Mouse (Mus musculus) T-helper 1 cell (primary cell): ENCODE measurements around the gene Olfr705.
"Not testable (repeated sequence)": the region's sequence is repeated elsewhere in the genome, so short reads cannot be mapped to it uniquely, and the experiment has no call there.

Source experiments
- in situ Hi-C: fragments of 300-600 bp; cut with MboI, MseI; formaldehyde crosslinking; loops from one replicate; pipeline ENCODE4 v1.15.1; 2025; ENCODE audit warnings: high pct_unique_total_duplicates

The Olfr705 gene

DNA sequence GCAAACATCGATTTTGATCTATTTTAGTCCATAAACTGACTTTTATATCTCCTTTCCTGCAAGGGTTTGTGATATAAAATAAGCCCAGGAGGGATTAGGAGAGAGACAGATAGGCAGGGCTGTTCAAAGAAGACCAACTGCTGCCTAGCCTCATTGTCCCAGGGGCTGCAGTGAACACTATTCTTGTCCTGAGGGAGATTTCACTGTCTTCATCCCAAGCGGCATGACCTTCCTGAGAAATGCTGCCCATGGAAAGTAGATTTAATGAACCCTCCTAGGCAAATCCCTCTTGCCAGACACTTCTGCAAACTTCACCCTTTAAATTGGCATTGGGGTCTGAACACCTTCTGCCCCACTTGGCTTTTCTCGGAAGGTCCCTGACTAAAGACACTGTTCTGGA is at the start of gene Olfr705:
Olfr705 (minus strand) TSS at position 101 of the 400 bp plus-strand sequence.
- in situ Hi-C loops, result no loop called here

DNA sequence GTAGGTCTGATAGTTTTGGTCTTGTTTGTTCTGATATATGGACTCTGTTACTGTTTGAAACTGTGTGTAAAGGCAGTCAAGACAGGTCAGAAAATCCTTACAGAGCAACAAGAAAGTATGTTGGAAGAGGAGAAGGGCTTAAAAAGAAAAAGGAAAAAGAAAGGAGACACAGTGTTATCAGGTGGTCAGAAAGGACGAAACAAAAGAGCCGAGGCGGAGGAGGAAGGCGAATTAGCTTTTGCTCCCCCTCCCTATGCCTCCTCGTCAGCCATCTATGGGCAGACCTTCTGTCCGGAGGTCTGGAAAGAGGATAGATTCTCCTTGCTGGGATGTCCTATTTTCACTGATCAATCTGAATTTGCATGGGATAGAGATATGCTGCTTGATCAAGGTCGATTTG is 44.3 kb upstream of the Olfr705 start:
- in situ Hi-C loops, result not testable (repeated sequence)

DNA sequence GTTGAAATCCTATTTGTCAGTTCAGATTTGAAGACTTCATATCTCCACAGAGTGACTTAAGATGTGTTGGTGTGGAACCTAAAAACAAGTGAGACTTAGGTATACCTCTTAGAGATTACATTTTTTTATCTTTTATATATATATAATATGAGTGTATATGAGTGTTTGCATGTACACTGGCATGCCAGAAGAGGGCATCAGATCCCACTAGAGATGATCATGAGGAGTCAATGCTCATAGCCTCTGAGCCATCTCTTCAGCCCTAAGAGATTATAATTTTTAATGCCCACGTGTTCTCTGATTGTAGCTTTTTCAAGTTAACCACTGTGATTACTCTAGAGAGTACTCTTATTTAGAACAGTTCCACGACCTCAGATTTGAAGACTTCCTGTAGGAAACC is 31.0 kb upstream of the Olfr705 start, which contains the start of gene Olfr1532-ps1:
Olfr1532-ps1 (plus strand) TSS at position 326 of the 400 bp plus-strand sequence.
- in situ Hi-C loops, result no loop called here

DNA sequence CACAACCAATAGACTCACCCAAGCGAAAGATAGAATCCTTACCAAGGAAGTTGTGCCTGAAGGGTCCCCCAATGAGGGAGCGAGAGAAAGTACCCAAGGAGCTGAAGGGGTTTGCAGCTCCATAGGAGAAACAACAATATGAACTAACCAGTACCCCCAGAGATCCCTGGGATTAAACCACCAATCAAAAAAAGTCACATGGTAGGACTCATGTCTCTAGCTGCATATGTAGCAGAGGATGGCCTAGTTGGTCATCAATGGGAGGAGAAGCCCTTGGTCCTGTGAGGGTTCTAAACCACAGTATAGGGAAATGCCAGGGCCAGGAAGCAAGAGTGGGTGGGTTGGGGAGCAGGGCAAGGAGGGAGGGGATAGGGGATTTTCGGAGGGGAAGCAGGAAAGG is 24.4 kb upstream of the Olfr705 start, which contains the start of gene Olfr707:
Olfr707 (minus strand) TSS at position 101 of the 400 bp plus-strand sequence.
- in situ Hi-C loops, result not testable (repeated sequence)

DNA sequence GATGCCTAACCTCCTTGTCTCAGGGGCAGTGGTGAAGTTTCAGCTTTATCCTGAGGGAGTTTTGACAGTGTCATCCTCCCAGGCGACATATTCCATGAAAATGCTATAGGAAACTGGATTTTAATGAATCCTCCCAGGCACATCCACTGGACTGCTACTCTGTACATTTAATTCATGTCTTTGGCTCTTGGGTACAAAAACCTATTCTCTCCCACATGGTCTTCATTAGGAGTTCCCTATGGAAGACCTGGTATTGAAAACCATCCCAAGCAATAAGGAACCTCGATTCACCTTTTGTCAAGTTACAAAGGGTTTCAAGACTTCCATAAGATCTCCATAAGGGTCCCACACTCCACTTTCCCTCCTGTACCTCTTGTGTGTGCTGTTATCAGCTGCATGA is 11.4 kb upstream of the Olfr705 start, which contains the start of gene Olfr706:
Olfr706 (minus strand) TSS at position 101 of the 400 bp plus-strand sequence.
- in situ Hi-C loops, result no loop called here

DNA sequence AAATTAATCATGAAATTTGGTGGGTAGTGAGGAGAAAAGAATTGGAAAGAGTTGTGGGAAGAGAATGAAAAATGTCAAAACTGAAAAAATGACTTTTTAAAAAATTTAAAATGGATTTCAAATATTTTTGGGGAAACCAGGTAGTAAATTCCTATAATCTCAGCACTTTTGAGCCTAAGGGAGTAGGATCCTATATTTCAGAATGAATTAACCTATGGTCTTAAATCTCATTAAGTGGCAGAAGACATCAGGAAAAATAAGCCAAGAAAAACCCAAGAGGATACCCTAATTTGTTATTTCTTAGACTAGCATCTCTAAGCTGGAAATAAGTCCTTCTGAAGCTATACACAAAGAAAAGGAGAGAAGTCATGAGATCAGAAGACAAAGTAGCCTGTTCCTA is 13.8 kb downstream of the Olfr705 start, which contains the start of gene Olfr704:
Olfr704 (plus strand) TSS at position 301 of the 400 bp plus-strand sequence.
- in situ Hi-C loops, result no loop called here

DNA sequence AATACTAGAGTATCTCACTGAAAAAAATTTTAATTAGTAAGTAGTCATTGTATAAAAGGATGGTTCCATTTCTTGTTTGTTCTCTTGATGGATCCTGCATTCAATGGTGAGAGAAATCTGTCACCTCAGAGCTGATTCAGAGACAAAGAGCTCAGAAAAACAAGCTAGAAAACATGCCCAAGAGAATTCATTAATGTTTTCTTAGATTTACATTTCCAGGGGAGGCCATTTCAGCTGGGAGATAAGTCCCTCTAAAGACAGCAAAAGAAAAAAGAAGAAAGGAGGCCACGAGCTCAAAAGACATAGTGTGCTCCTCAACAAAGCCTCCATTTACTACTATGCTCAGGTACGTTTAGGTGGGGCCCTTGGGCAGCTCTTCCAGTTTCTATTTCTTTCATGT is 33.6 kb downstream of the Olfr705 start, which contains the start of gene Olfr703:
Olfr703 (plus strand) TSS at position 301 of the 400 bp plus-strand sequence.
- in situ Hi-C loops, result no loop called here

DNA sequence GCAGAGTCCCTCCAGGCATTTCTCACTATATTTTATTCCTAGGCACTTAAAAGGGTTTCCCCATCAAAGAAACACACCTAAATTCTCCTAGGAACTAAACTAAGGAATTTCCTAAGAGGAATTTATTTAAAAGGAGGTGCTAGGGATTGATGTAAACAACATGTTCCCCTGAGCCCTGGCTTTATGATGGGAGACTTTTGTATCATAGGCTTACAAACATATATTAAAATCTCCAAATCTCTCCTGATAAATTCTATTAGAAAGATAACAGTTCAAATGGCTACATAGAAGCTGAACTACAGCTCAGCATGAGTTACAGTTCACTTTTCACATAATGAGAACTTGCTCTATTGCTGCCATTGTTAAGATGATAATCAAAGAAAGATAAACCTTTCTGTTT is 42.9 kb downstream of the Olfr705 start, which contains the start of gene Olfr702:
Olfr702 (minus strand) TSS at position 101 of the 400 bp plus-strand sequence.
- in situ Hi-C loops, result no loop called here
